Mouse (Mus musculus): ENCODE results near the gene Fam57b.
"Not testable (repeated sequence)": the region's sequence is repeated elsewhere in the genome, so short reads cannot be mapped to it uniquely, and the experiment has no call there.

The Fam57b gene

DNA sequence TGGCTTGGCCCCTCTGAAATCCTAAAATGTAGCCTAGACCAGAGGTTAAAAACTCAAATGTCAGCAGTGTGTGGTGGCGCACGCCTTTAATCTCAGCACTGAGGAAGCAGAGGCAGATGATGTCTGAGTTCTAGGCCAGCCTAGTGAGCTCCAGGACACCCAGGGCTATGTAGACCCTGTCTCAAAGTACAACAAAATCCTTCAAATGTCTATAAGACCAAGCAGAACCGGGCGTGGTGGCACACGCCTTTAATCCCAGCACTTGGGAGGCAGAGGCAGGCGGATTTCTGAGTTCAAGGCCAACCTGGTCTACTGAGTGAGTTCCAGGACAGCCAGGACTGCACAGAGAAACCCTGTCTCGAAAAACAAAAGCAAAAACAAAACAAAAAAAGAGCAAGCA is 18.4 kb upstream of the Fam57b start:
- not testable (repeated sequence) for DNase-seq

DNA sequence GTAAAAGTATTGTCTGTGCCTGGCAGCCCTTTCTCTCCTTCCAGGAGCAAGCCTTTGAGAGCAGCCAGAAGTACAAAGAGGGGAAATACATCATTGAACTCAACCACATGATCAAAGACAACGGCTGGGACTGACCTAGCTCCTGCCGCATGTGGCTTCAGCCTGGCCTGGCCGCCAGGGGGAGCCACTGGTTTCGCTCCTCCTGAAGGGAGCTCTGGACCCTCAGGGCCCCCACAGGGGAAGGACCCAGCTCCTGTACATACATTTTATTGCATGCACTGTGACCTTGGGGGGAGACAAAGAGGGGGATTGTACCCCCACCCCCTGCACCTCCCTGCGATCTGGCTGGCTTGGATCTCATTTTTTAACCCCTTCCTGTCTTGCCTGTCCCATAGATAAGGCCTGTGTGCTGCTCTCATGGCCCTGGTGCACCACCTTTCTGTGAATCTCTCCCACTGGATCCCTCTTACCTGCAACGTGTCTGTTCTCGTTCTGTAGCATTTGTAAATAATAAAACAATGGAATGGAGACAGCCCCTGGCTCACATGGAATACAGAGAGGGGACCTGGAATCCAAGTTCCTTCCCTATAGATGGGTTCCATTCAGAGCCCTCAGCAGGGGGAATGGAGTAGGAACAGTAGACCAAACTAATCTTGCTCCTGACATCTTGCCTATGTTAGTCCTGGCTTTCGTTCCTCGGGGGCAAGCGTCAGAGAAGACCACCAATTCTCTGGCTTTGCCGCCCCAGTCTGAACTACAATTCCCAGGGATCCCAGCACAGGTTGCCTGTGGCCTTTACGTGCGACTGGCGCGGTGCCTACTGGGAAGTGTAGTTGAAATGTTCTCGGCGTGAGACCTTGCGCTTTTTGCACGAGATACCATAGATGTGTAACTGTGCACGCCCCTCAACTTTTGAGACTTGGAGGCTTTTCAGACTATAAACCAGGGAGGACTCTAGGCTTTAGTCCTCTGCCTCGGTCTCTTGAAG is 17.2 kb upstream of the Fam57b start:
- DNase-seq = peak; percentile 93

DNA sequence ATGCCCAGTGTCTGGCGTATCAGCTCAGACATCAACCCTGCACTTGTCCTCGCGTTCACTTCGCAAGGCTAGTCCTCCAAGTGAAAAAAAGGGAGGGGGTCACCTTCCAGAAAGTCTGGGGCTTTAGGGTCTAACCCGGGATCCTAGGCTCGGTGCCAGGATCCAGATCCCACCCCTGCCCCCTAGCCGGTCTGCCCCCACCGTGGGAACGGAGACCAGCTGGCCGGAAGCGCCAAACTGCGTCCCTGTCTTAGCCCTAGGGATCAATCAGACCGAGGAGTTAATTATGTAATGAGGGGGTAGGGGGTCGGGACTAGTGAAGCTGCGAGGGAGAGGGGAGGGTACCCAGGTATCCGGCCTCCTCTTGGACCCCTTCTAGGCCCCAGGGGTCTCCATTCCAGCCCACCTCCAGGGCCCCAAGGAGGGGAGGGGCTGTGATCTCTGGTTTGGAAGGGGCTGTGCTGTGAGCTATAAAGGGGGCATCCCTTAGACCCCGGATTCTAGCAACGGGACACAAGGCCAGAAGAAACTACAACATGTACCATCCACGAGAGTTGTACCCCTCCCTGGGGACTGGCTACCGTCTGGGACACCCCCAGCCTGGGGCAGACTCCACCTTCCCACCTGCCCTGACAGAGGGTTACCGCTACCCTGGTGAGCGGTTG is 16.4 kb upstream of the Fam57b start, which contains the start of gene Tbx6:
Tbx6 (plus strand) TSS at position 513 of the 665 bp plus-strand sequence.
- peak; percentile 47 for DNase-seq

DNA sequence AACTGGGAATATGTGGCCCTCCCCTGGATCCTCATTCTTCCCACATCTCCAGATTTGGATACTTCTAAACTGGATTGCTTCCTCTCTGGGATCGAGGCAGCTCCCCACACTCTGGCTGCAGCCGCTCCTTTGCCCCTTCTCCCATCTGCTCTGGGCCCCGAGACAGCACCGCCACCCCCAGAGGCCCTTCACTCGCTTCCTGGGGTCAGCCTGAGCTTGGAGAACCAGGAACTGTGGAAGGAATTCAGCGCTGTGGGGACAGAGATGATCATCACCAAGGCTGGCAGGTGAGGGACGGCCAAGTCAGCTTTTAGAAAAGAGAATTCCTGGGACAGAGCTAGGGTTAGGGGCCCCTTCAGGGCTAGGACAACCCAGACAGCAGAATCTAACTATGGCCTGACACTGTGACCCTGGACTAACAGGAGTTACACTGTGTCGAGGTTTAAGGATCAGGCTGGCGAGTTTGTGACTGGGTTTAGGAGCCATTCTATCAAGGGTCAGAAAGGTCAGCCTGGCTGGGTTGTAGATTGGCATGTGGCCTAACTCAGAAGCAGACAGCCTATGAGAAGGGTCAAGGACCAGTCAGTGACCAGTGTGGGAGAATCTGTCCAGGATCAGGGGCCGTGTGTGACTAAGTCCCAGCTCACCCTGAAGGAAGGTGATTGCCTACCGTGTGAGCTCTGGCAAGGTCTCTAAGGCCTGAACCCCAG is 15.7 kb upstream of the Fam57b start:
- no peak for DNase-seq

DNA sequence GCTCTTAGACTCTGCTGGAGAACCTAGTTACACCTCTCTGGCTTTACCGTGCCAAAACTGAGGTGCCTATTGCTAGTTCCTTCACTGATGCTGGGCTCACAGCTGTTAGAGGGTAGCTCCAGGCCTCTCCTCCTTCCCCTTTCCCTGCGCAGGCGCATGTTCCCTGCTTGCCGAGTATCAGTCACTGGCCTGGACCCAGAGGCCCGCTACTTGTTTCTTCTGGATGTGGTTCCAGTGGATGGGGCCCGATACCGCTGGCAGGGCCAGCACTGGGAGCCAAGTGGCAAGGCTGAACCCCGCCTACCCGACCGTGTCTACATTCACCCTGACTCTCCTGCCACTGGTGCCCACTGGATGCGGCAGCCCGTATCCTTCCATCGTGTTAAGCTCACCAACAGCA is 14.8 kb upstream of the Fam57b start:
- DNase-seq = no peak

DNA sequence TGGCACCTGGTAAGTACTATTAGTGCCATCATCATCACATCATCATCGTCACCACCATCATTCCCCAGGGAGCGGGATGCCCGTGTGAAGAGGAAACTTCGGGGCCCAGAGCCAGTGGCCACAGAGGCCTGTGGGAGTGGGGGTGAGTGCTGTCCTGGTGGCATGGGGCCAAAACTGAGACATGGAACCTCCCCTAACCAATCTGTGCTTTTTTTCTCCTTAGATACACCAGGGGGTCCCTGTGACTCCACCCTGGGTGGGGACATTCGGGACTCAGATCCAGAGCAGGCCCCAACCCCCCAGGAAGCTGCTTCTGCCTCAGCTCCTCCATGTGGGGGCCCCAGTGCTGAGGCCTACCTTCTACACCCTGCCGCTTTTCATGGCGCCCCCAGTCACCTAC is 13.0 kb upstream of the Fam57b start:
- no peak for DNase-seq

DNA sequence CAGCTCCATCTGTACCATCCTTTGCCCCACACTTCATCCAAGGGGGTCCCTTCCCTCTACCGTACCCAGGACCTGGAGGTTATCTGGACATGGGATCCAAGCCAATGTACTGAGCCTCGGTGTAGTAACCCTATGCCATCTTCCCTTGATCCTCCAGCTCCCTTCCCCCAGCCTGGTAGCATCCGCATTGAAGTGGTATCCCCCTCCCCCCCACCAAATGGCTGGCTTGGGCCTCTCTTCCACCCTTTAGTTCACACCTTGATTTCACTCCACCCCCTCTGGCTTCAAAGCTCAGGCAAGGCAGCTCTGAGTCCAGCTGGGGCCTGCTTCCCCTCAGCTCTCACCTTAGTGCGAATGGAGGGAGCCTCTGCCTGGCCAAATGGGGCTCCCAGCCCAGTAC is 12.4 kb upstream of the Fam57b start:
- no peak for DNase-seq

DNA sequence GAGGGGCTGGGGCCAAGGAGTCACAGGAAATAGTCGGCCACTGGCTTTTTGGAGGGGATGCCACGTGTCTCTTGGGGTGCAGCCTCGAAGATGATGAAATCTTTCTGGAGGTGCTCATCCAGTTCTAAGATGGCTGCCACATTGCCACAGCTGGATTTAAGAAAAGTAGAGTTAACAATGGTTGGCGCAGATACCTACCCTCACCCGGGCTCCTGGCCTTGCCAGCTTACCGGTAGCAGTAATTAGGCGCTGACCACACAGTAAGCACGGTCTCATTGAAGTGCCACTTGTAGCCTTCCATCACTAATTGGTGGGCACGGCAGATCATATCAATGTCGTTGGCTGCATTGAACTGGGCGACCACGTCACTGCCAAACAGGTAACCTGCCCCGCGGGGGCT is 11.3 kb upstream of the Fam57b start:
- no peak for DNase-seq

DNA sequence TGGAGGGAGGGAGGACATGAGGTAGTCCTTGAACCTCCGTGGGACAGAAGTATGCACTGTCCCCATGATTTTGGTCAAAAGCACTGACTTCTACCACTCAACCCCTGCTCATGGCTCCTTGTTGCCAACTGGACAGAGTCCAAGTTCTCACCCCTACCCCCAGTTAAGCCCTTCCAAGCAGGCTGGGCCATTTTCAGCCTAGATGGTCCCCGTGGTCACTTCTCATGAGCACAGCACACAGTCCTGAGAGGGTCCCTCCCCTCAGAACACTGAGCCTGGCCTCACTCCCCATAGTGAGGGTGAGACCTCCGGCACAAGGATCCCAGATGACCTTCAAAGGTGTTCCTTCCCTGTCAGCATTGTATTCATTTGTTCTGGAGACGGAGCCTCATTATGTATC is 8.3 kb upstream of the Fam57b start:
- no peak for DNase-seq

DNA sequence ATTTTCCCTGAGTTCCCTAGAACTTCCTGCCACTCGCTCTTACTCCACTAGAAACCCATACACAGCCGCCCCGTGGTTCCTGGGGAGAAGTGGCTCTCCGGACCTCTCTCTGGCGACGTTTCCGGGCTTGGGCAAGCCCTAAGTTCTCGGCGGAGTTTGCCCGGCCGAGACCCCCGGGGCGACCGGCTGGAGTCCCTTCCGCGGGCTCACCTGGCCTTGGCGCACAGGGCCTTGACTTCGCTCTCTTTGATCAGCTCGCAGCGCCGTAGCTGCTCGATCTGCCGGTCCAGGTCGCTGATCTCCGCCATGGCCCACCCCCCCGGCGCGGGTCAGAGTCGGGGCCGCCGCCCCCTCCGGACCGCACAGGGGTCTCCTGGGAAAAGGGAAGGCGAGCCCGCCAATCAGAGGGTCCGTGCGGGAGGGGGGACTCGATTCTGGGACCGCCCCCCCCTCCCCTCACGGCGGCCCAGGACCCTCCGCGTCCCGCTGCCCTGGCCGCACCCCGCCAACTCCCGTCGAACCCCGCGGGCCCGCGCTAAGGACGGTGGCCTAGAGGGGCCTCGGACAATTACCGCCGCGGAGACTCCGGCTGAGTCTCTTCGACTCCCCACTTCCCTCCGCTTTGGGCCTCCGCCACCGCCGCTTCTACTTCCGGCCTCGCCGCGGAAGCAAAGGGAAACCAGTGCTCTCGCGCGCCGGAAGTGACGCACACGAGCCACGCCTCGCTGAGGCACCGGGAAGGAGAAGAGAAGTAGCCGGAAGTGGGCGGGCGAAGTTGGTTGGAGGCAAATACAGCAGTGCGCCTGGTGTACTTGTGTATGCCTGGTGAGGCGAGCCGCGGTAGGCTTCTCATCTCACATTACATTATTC is 5.4 kb upstream of the Fam57b start, which contains the start of gene Ppp4c:
Ppp4c (minus strand) TSS at position 646 of the 870 bp plus-strand sequence.
- DNase-seq = peak; percentile 99

DNA sequence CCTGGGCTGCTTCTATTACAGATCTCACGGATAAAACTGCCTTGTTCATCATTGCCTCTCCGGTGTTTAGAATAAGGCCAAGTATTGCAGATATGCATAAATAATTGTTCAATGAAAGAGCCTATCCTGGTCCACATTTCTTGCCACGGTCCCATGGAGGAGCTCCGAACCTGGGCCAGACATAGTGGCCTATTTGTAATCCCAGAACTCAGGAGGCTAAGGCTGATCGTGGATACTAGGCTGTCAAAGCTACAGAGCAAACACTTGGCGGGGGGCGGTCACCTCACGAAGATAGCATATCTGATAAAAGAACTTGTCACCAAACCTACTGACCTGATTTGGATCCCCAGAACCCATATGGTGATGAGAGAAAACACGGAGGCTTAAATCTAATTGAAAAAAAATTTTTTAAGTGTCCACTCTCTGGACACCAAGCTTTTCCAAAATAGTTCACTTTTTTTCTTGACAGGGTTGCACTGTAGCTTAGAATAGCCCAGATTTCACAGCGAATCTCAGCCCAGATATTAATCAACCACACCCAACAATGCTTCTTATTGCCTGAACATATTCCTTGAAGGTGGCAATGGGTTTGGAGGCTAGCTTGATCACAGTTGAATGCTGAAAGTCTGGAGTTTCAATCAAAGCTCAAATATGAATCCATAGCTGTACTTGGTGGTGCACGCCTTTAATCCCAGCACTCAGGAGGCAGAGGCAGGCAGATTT is 4.6 kb upstream of the Fam57b start:
- no peak for DNase-seq

DNA sequence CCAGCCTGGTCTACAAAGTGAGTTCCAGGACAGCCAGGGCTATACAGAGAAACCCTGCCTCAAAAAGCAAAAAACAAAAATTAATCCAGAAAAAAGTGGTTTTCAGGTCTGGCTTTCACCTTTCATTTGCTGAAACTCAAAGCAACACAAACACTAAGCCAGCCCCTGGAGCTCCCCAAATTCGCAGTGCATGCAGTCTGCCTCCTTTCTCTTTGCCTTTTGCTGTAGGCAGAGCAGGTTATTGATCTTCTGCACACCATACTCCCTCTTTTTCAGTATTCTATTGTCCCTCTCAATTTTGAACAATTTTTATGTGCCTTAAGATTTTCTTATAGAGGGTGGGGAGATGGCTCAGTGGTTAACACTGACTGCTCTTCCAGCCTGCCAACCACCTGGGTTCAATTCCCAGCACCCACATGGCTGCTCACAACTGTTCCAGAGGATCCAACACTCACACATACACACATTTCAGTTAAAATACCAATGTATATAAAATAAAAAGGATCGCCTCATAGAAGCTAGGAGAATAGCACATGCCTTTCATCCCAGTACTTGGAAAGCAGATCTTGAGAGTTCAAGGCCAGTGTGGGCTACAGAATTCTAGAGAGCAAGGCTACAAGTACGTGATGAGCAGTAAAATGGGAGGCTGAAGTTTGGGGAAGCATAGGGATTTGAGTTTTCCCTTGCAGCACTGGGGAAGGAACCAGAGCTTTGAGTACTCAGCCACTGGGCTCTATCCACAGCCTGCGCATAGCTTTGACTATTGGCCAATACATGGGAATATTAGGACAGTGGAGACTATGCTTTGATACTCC is 3.8 kb upstream of the Fam57b start:
- no peak for DNase-seq

DNA sequence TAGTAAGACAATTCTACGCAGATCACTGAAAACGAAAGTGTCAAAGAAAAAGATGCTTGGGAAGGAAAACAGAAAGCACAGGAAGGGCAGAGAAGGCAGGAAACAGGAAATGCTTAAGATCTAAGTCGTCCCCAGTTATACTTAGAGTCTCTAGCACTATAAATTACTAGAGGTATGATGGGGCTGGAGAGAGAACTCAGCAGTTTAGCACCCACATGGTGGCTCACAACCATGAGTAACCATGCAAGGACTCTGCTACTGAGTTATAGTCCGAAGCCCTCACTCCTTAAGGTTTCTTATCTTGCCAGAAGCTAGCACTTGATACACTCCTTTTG is 3.2 kb upstream of the Fam57b start:
- no peak for DNase-seq

DNA sequence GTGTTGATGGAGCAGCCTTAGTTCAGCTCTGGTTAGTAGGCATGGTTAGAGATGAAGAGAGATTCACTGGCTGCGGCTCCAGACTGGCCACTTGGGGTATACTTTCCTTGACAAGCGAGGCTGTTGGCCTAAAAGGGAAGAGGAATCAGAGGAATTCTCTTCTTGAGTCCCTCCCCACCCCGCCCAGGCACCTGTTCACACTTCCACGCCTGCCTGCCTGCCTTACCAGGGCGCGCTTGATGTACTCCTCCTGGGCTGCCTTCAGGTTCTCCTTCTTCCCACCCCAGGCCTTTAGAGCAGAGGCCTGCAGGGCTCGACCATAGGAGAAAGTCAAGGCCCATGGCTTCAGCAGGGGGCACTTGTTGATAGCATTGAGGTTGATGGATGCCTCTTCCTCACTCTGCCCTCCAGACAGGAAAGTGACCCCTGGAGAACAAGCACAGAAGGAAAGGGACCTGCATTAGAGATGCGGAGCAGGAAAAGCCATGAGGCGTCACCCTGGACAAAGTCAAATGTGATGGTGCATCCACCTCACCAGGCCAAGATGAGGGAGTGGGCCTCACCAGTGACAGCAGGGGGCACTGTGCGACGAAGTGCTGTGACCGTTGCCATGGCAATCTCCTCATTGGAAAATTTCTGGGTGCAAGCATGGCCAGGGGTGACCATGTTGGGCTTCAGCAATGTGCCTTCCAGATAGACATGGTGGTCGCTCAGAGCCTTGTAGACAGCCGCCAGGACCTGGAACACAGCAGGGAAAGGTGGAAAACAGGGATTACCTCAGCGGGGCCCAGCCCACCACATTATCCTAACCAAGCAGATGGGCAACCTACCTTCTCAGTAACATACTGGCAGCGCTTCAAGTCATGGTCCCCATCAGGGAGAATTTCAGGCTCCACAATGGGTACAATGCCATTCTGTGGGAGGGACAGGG is 1.8 kb upstream of the Fam57b start:
- DNase-seq = no peak

DNA sequence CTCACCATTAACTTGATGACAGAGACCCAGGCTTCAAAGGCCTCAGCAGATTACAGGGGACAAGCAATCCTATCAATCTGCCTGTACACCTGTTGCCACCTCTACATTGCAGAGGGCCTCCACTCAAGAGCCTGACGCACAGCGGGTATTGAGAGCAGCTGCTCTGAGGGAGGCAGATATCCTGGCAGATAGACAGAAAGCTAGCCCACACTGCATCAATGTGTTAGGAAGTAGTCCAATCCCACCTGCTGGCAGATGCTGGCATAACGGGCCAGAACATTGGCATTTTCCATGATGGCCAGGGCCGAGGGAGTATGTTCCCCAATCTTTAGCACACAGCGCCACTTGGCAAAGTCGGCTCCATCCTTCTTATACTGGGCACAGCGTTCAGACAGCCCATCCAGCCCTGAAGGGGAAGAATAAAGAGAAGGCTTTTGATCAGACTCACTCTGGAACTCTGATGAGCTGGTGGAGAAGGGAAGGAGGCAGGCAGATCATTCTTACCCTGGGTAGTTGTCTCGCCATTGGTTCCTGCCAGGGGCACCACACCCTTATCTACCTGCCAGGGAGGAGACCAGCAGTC is 1.0 kb upstream of the Fam57b start:
- no peak for DNase-seq

DNA sequence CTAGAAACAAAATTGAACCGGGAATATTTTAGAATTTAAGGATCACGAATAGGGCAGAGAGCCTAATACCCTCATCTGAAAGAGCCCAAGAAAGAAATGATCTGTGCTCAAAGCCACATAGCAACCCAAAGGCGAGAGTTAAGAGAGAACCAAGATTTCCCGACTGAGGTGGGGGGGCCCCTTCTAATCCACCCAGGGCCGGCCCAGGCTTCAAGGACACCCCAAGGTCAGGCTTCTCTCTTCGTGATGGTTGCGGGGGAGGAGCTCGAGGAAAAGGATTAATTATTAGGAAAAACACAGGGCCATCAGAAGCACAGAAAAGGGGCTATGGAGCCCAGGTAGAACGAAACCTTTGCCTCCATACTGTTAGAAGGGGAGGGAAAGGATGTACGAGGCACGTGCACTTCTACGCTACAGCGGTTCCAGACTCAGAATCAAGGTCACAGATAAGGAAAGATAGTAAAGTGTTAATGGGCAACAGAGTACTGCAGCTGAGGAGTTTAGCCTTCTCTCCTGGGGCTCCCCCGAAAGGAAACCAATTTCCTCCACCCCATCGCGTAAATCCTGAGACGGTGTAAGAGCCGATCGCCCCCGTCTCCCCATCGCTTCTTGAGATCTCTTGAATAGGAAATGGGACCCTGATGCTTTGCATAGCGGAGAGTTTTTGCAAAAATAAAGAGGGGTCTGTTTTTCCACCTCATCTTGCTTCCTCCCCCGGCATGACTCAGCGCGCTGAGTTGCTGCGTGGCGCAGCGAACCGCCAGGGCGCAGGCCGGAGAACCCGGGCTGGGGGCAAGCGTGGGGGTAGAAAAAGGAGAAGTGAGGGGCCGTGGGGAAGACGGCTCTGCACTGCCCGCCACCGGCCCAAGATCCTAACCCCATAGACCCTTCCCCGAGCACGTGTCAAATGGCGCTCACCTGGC is 920 bp downstream of the Fam57b start:
- no peak for DNase-seq

DNA sequence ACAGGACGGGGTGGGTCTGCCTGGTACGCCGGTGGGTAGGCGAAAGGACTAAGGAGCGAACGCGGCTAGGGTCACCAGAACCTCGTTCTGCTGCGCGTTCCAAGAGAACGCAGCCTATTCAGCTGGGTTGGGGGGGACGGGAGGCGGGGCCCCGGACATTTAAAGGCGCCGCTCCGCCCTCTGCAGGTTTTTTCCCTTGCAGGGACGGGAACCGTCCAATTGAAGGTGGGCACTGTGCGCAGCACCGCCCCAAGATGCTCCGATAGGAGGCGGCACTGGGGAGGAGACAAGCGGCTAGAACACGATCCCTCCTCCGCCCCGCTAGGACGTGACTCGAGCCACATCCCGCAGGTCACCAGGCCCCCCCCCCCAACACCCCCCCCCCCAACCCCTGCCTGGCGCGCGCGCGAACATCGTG is 1.6 kb downstream of the Fam57b start:
- peak; percentile 98 for DNase-seq
